Mouse (Mus musculus) lung, postnatal 0 days (tissue): ENCODE results near the gene Mrpl43. TPM values are rescaled to one million over a fixed set of nuclear protein-coding genes. Genes with fewer than 3 reads are reported as not detected.
A peak's percentile ranks its signal among the peaks of the same experiment; 100 is the strongest.

Experiments
- ATAC-seq: fragments of 200-750 bp; cut with Nextera tagmentation; 2 replicates; pipeline ENCODE4 v1.8.0; 2017; ENCODE audit warnings: moderate library complexity
- DNase-seq: peaks from one replicate; pipeline ENCODE4 v3.0.0-alpha.2; 2016; ENCODE audit warnings: low spot score
- H3K27ac ChIP-seq: fragments of 300-500 bp; sonication (generic); 2 replicates; pipeline ENCODE4 v1.5.1; 2014; ENCODE audit warnings: antibody characterized with exemption, mild to moderate bottlenecking, low read length, mixed read lengths
- H3K27me3 ChIP-seq: fragments of 300-500 bp; sonication (generic); replicated peaks from 2 replicates; pipeline ENCODE4 v1.6.1; 2014; ENCODE audit warnings: low read length, mixed read lengths; ENCODE audit not compliant: insufficient read depth
- H3K36me3 ChIP-seq: fragments of 300-500 bp; sonication (generic); 2 replicates; pipeline ENCODE4 v1.6.1; 2014; ENCODE audit warnings: low read length, mixed read lengths; ENCODE audit not compliant: insufficient read depth
- H3K4me1 ChIP-seq: fragments of 300-500 bp; sonication (generic); 2 replicates; pipeline ENCODE4 v1.6.1; 2014; ENCODE audit warnings: antibody characterized with exemption, low read depth, low read length, mixed read lengths; ENCODE audit not compliant: insufficient read depth
- H3K4me2 ChIP-seq: fragments of 300-500 bp; sonication (generic); replicated peaks from 2 replicates; pipeline ENCODE4 v1.6.1; 2014; ENCODE audit warnings: low read depth, mild to moderate bottlenecking, low read length, moderate library complexity, mixed read lengths
- H3K4me3 ChIP-seq: fragments of 300-500 bp; sonication (generic); 2 replicates; pipeline ENCODE4 v1.5.1; 2014; ENCODE audit warnings: low read depth, low read length
- H3K9ac ChIP-seq: fragments of 300-500 bp; sonication (generic); replicated peaks from 2 replicates; pipeline ENCODE4 v1.6.1; 2014; ENCODE audit warnings: low read depth, mild to moderate bottlenecking
- H3K9me3 ChIP-seq: fragments of 300-500 bp; sonication (generic); 2 replicates; pipeline ENCODE4 v1.6.1; 2016; ENCODE audit warnings: low read length, mixed read lengths
- CTCF ChIP-seq: IDR thresholded peaks from 2 replicates; pipeline ENCODE4 v1.5.1; 2016; ENCODE audit warnings: antibody characterized with exemption, mild to moderate bottlenecking
- EP300 ChIP-seq: IDR thresholded peaks from 2 replicates; pipeline ENCODE4 v1.6.1; 2016; ENCODE audit warnings: antibody characterized with exemption, mild to moderate bottlenecking, control low read depth
- WGBS: fragments of 180-500 bp; shearing (Covaris S2); extraction: QIAGEN DNeasy Blood & Tissue Kit; methylation state at CpG from one replicate; pipeline ENCODE4 v1.1.7; 2014; 5-methylcytosine and 5-hydroxymethylcytosine counted together
- polyA plus RNA-seq: library from polyadenylated mRNA; unstranded; fragments of >200 nt; fragmentation: Nextera tagmentation; extraction: Ambion mirVana; gene quantifications from 2 replicates; pipeline ENCODE4 v1.2.1, GENCODE M21; 2015

The Mrpl43 gene
- polyA plus RNA-seq, 1 experiment from 2014 or later: 63.3 TPM

DNA sequence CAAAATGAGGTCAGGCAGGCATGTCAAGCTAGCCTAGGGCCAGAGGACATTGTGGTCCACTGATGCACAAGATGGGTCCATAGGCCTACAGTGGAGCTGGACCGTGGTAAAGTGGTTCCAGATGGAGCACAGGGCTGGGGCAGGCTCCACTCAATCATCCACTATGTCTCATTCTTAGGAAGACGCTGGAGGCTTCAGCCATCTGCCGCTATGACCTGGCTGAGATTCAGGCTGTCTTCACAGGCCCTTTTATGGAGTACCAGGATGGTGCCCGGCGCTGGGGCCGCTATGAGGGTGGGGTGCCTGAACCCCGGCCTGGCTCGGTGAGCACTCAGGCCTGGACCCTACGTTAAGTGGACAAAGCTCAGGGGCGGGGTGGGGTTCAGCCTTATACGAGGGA is 8.5 kb downstream of the Mrpl43 start:
- Histone ChIP-seq H3K4me3 (no peak overlapping the region), H3K27me3 (no peaks in the 10 kb centered on the region), H3K27ac (no peak overlapping the region), H3K4me2 (no peak overlapping the region), H3K9me3 (no peaks in the 10 kb centered on the region), H3K36me3 (no peaks in the 10 kb centered on the region), H3K4me1 (no peaks in the 10 kb centered on the region), H3K9ac (no peak overlapping the region)
- 76% methylated on average over 11 of the region's 11 CpGs for WGBS
- TF ChIP-seq EP300 (no peak), CTCF (no peak)
- ATAC-seq: no peak
- DNase-seq: no peak

- no peak overlapping the region for H3K4me3 ChIP-seq
- H3K27ac ChIP-seq: no peak overlapping the region
- no peaks in the 10 kb centered on the region for H3K36me3 ChIP-seq
- no peak overlapping the region for H3K4me2 ChIP-seq
- 44% methylated on average over 7 of the region's 7 CpGs for WGBS
- no peak for ATAC-seq
- no peak for TF ChIP-seq EP300
- TF ChIP-seq CTCF: no peak
- no peak for DNase-seq
- H3K9me3 ChIP-seq: no peaks in the 10 kb centered on the region
- no peak overlapping the region for H3K9ac ChIP-seq
- H3K27me3 ChIP-seq: no peaks in the 10 kb centered on the region
- no peaks in the 10 kb centered on the region for H3K4me1 ChIP-seq
These were observed 13.5 kb downstream of the Mrpl43 start for GRCm38 (mm10) chr19:44992712-44993111.

- H3K36me3 ChIP-seq: no peaks in the 10 kb centered on the region
- WGBS: 53% methylated on average over 7 of the region's 7 CpGs
- no peak overlapping the region for H3K27ac ChIP-seq
- H3K9me3 ChIP-seq: no peaks in the 10 kb centered on the region
- H3K4me1 ChIP-seq: no peaks in the 10 kb centered on the region
- no peak overlapping the region for H3K4me3 ChIP-seq
- no peak for ATAC-seq
- no peaks in the 10 kb centered on the region for H3K27me3 ChIP-seq
- no peak overlapping the region for H3K9ac ChIP-seq
- TF ChIP-seq CTCF (no peak), EP300 (no peak)
- DNase-seq: no peak
- no peak overlapping the region for H3K4me2 ChIP-seq
These were observed 14.0 kb downstream of the Mrpl43 start for GRCm38 (mm10) chr19:44992246-44992645.

DNA sequence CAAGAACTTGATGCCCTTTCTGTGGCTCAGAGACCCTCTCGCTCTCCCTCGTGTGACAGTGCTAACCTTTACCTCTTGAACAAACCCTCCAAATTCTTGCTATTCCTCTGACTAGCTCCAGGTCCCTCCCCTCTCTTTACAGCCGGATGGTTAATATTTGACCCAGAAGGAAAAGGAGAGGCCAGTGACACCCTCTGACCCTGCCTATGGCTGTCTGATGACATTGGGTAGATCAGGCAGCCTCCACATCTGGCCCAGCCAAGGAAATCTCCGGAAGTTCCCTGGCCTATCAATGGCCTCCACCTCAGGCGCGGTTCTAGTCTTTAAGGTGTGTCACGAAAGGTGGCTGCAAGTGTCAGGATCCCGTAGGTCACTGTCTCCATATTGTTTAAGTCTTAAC is 15.2 kb downstream of the Mrpl43 start:
- Histone ChIP-seq H3K9me3 (no peaks in the 10 kb centered on the region), H3K4me3 (no peak overlapping the region), H3K36me3 (no peaks in the 10 kb centered on the region), H3K9ac (no peak overlapping the region), H3K27ac (no peak overlapping the region), H3K4me2 (no peak overlapping the region), H3K4me1 (no peaks in the 10 kb centered on the region), H3K27me3 (no peaks in the 10 kb centered on the region)
- 62% methylated on average over 8 of the region's 8 CpGs for WGBS
- DNase-seq (peak; percentile 15), ATAC-seq (no peak)
- TF ChIP-seq CTCF (no peak), EP300 (no peak)

DNA sequence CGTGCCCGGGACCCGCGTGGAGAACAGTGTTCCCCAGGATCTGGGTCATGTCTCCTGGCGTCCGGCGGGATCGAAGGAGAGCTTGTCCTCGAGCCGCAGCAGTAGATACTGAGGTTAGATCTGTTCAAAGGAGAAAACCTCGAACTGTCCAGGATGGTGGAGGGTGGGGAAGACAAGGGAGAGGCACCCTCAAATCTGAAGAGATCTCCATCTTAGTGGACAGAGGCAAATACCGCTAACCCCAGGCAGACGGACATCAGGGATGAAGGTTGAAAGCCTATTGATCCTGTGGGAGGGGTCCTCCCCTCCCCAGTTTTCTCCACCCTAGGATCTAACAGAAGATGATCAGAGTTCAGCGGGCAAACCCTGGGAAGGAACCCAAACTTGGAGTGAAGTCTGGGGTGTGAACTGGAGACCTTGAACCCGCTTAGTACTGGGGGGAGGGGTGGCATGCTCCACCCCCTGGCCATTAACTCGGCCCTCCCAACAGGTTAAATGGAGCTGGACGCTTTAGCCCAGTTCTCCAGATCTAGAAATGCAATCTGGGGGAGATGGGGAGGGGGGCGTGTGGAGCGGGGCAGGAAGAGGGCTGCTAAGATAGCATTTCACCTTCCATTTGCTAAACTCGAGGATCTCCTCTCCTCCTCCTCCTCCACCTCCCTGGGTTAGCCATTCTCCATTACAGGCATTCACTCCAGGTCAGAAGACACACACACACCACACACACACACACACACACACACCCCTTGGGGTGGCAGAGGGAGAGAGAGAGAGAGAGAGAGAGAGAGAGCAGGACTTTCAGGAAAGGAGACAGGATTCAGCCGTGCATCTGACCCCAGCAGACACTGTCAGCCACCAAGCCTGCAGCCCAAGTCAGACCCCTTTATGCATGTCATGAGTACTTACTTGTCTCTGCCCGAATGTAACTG is 16.4 kb downstream of the Mrpl43 start:
- Histone ChIP-seq H3K4me1 (no peaks in the 10 kb centered on the region), H3K9ac (peak overlapping the region; percentile 46), H3K9me3 (no peaks in the 10 kb centered on the region), H3K27ac (no peak overlapping the region), H3K27me3 (no peaks in the 10 kb centered on the region), H3K4me3 (peak overlapping the region; percentile 55), H3K4me2 (peak overlapping the region; percentile 99), H3K36me3 (no peaks in the 10 kb centered on the region)
- 7% methylated on average over 22 of the region's 22 CpGs for WGBS
- ATAC-seq (no peak), DNase-seq (no peak)
- TF ChIP-seq CTCF: no peak
- TF ChIP-seq EP300: no peak

- H3K27me3 ChIP-seq: no peaks in the 10 kb centered on the region
- peak within 1 kb of the TSS; percentile 55 for H3K4me3 ChIP-seq
- H3K4me2 ChIP-seq: peak within 1 kb of the TSS; percentile 99
- no peaks in the 10 kb centered on the region for H3K36me3 ChIP-seq
- H3K27ac ChIP-seq: no peak within 1 kb of the TSS
- peak; percentile 13 for DNase-seq
- 1% methylated on average over 36 of the region's 58 CpGs for WGBS
- H3K4me1 ChIP-seq: no peaks in the 10 kb centered on the region
- H3K9ac ChIP-seq: peak within 1 kb of the TSS; percentile 46
- no peaks in the 10 kb centered on the region for H3K9me3 ChIP-seq
- peak; percentile 49 for ATAC-seq
- peak; percentile 51 for TF ChIP-seq CTCF
- no peak for TF ChIP-seq EP300
These were observed 17.2 kb downstream of the Mrpl43 start, which contains the start of gene Sema4g for GRCm38 (mm10) chr19:44988831-44989566. Gene Sema4g, plus strand, starts transcription at chr19:44989101.
